Mouse (Mus musculus) forebrain, embryonic 15.5 days (tissue): ENCODE data around the gene Atp6v1e2. TPM values are rescaled to one million over a fixed set of nuclear protein-coding genes. Genes with fewer than 3 reads are reported as not detected.

Source experiments
- ATAC-seq: fragments of 200-750 bp; cut with Nextera tagmentation; replicated peaks from 2 replicates; pipeline ENCODE4 v1.8.0; 2017; ENCODE audit warnings: mild to moderate bottlenecking, moderate TSS enrichment, moderate library complexity
- H3K27ac ChIP-seq: fragments of 300-500 bp; sonication (generic); replicated peaks from 2 replicates; pipeline ENCODE4 v1.5.1; 2015; ENCODE audit warnings: mild to moderate bottlenecking, inconsistent platforms
- H3K27me3 ChIP-seq: fragments of 300-500 bp; sonication (generic); 2 replicates; pipeline ENCODE4 v1.6.1; 2015; ENCODE audit warnings: inconsistent platforms
- H3K36me3 ChIP-seq: fragments of 300-500 bp; sonication (generic); 2 replicates; pipeline ENCODE4 v1.6.1; 2015; ENCODE audit warnings: mild to moderate bottlenecking, inconsistent platforms
- H3K4me1 ChIP-seq: fragments of 300-500 bp; sonication (generic); 2 replicates; pipeline ENCODE4 v1.6.1; 2015; ENCODE audit warnings: inconsistent platforms
- H3K4me2 ChIP-seq: fragments of 300-500 bp; sonication (generic); replicated peaks from 2 replicates; pipeline ENCODE4 v1.6.1; 2015; ENCODE audit warnings: mild to moderate bottlenecking, inconsistent platforms
- H3K4me3 ChIP-seq: fragments of 300-500 bp; sonication (generic); 2 replicates; pipeline ENCODE4 v1.5.1; 2015; ENCODE audit warnings: mild to moderate bottlenecking, inconsistent platforms
- H3K9ac ChIP-seq: fragments of 300-500 bp; sonication (generic); replicated peaks from 2 replicates; pipeline ENCODE4 v1.6.1; 2015; ENCODE audit warnings: mild to moderate bottlenecking, inconsistent platforms
- H3K9me3 ChIP-seq: fragments of 300-500 bp; sonication (generic); 2 replicates; pipeline ENCODE4 v1.6.1; 2016; ENCODE audit warnings: inconsistent platforms
- WGBS: fragments of 180-500 bp; shearing (Covaris S2); methylation state at CpG from one replicate; pipeline ENCODE4 v1.1.7; 2015; ENCODE audit warnings: mixed read lengths; 5-methylcytosine and 5-hydroxymethylcytosine counted together
- polyA plus RNA-seq: library from polyadenylated mRNA; unstranded; fragments of >200 nt; fragmentation: Nextera tagmentation; extraction: Ambion mirVana; gene quantifications from 2 replicates; pipeline ENCODE4 v1.2.1, GENCODE M21; 2015

Gene Atp6v1e2
- polyA plus RNA-seq, result 0.19 TPM in 1 of 2 replicates, not detected in the other

- H3K36me3 ChIP-seq, result no peaks in the 10 kb centered on the region
- WGBS, result 49% methylated on average over 28 of the region's 28 CpGs
- H3K4me3 ChIP-seq, result no peak within 1 kb of the TSS
- no peak within 1 kb of the TSS for H3K4me2 ChIP-seq
- H3K27me3 ChIP-seq, result no peaks in the 10 kb centered on the region
- H3K27ac ChIP-seq, result peak within 1 kb of the TSS; percentile 71
- no peak within 1 kb of the TSS for H3K9ac ChIP-seq
- H3K4me1 ChIP-seq, result peaks cover 12% of the 10 kb centered on the region
- peak; percentile 95 for ATAC-seq
- H3K9me3 ChIP-seq, result no peaks in the 10 kb centered on the region
These were observed at the start of gene Atp6v1e2 for GRCm38 (mm10) chr17:86947840-86948796. Gene Atp6v1e2, minus strand, starts transcription at chr17:86947897.

GRCm38 (mm10) chr17:86997323-86997722 is 49.6 kb upstream of the Atp6v1e2 start:
- 89% methylated on average over 6 of the region's 6 CpGs for WGBS
- H3K9ac ChIP-seq, result no peak overlapping the region

GRCm38 (mm10) chr17:86991306-86991705 is 43.6 kb upstream of the Atp6v1e2 start:
- Histone ChIP-seq H3K9me3 (no peaks in the 10 kb centered on the region), H3K9ac (no peak overlapping the region), H3K4me2 (no peak overlapping the region), H3K27ac (no peak overlapping the region), H3K27me3 (no peaks in the 10 kb centered on the region), H3K36me3 (no peaks in the 10 kb centered on the region), H3K4me3 (no peak overlapping the region), H3K4me1 (peaks cover 10% of the 10 kb centered on the region)
- no peak for ATAC-seq
- 87% methylated on average over 8 of the region's 8 CpGs for WGBS

More at GRCm38 (mm10) chr17:86997323-86997722, 49.6 kb upstream of the Atp6v1e2 start:
- Histone ChIP-seq H3K27ac (no peak overlapping the region), H3K4me3 (no peak overlapping the region), H3K27me3 (no peaks in the 10 kb centered on the region), H3K36me3 (no peaks in the 10 kb centered on the region), H3K4me2 (no peak overlapping the region), H3K9me3 (no peaks in the 10 kb centered on the region), H3K4me1 (no peaks in the 10 kb centered on the region)
- no peak for ATAC-seq

DNA sequence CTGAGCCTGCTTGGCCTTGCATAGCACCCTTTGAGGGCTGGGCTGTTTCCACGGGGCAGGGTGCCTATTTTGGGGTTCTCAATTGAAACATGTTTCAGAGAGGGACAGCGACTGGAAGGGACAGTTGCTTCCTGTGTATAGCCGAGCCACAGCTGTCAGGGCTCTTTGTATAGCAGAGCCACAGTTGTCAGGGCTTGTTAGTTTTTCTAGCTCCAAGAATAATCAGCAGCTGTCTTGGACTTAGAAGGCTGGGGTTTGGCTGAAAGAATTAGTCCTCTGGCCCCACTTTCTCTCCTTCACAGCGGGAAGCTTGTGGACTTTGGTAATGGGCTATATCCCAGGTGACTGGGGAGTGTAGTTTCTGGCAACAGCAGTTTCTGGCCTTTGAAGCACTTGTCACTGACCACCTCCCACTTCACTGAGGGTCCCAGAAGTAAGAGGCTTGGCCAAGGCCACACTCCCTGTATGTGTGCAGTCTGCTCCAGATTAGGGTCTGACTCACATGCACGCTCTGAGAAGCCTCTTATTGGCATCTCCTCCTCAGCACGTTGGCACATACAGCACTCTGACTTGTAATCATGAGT is 41.0 kb upstream of the Atp6v1e2 start:
- no peaks in the 10 kb centered on the region for H3K9me3 ChIP-seq
- no peak overlapping the region for H3K4me2 ChIP-seq
- H3K9ac ChIP-seq, result no peak overlapping the region
- peaks cover 15% of the 10 kb centered on the region for H3K4me1 ChIP-seq
- H3K4me3 ChIP-seq, result no peak overlapping the region
- H3K27ac ChIP-seq, result no peak overlapping the region
- whole genome bisulfite sequencing, result 46% methylated on average over 6 of the region's 6 CpGs
- peak; percentile 29; the same call in 1 of the 2 replicates for ATAC-seq
- H3K27me3 ChIP-seq, result no peaks in the 10 kb centered on the region
- no peaks in the 10 kb centered on the region for H3K36me3 ChIP-seq

DNA sequence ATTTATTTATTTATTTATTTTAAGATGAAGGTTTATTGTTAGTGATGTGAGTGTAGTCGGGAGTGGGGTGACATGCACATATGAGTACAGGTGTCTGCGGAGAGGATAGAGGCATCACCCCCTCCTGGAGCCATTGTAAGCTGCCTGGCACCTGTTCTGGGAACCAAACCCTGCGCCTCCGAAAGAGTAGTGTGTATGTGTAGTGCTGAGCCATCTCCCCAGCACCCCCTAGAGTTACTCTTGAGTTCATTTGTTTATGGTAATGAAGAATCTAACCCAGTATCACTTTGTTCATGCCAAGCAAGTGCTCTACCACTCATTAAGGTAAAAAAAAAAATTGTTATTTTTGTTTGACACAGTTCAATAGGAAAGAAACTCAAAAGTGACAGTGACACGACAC is 40.5 kb upstream of the Atp6v1e2 start:
- no peak for ATAC-seq
- peaks cover 15% of the 10 kb centered on the region for H3K4me1 ChIP-seq
- WGBS, result 76% methylated on average over 5 of the region's 5 CpGs
- no peak overlapping the region for H3K4me2 ChIP-seq
- H3K27ac ChIP-seq, result no peak overlapping the region
- H3K36me3 ChIP-seq, result no peaks in the 10 kb centered on the region
- no peaks in the 10 kb centered on the region for H3K9me3 ChIP-seq
- no peak overlapping the region for H3K9ac ChIP-seq
- no peak overlapping the region for H3K4me3 ChIP-seq
- no peaks in the 10 kb centered on the region for H3K27me3 ChIP-seq

DNA sequence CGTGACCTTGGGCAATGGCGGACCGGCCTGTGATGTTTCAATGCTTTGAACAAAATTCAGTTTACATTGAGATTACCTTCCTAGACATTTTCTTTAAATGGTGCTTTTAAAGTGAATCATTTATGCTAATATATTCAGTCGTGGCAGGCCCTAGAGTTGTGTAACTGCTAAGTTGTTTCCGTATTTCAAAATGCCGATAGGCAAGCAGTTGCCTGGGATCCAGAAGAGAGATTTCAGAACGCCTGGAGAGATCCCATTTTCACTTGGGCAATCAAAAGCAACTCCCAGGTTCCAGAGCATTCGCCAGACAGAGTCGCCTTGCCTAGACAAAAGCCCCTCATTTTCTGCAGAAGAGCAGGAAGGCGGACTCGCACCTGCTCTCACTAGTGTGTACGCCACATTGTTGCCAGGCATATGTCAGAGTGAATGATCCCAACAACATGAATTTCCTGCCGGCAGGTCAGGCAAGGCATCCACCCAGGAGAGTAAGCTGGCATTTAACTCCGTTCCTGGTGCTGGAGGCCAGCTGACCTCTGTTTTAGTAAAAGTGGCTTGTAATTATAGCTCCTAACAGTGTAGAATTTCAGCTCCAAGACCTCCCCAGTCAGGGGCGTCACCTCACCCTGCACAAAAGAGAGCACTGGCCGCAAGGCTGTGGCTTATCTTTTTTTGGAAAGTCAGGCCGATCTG is 38.9 kb upstream of the Atp6v1e2 start:
- peak overlapping the region; percentile 1; the same call in 1 of the 2 replicates for H3K9ac ChIP-seq
- no peaks in the 10 kb centered on the region for H3K27me3 ChIP-seq
- no peaks in the 10 kb centered on the region for H3K9me3 ChIP-seq
- H3K27ac ChIP-seq, result peak overlapping the region; percentile 45; the same call in 1 of the 2 replicates
- H3K4me2 ChIP-seq, result no peak overlapping the region
- peak; percentile 21; the same call in 1 of the 2 replicates for ATAC-seq
- H3K36me3 ChIP-seq, result no peaks in the 10 kb centered on the region
- no peak overlapping the region for H3K4me3 ChIP-seq
- peaks cover 15% of the 10 kb centered on the region for H3K4me1 ChIP-seq
- WGBS, result 30% methylated on average over 17 of the region's 17 CpGs

GRCm38 (mm10) chr17:86982497-86982896 is 34.8 kb upstream of the Atp6v1e2 start:
- WGBS, result 81% methylated on average over 9 of the region's 9 CpGs
- no peak for ATAC-seq
- H3K9ac ChIP-seq, result no peak overlapping the region
- no peak overlapping the region for H3K4me3 ChIP-seq
- no peaks in the 10 kb centered on the region for H3K9me3 ChIP-seq
- H3K4me1 ChIP-seq, result peaks cover 15% of the 10 kb centered on the region
- no peaks in the 10 kb centered on the region for H3K27me3 ChIP-seq
- no peaks in the 10 kb centered on the region for H3K36me3 ChIP-seq
- no peak overlapping the region for H3K27ac ChIP-seq
- no peak overlapping the region for H3K4me2 ChIP-seq

GRCm38 (mm10) chr17:86981701-86982100 is 34.0 kb upstream of the Atp6v1e2 start:
- Histone ChIP-seq H3K27me3 (no peaks in the 10 kb centered on the region), H3K27ac (no peak overlapping the region), H3K4me1 (peaks cover 9% of the 10 kb centered on the region), H3K36me3 (no peaks in the 10 kb centered on the region), H3K9me3 (no peaks in the 10 kb centered on the region), H3K4me3 (no peak overlapping the region), H3K4me2 (no peak overlapping the region), H3K9ac (no peak overlapping the region)
- WGBS, result 100% methylated on average over 2 of the region's 2 CpGs
- no peak for ATAC-seq

DNA sequence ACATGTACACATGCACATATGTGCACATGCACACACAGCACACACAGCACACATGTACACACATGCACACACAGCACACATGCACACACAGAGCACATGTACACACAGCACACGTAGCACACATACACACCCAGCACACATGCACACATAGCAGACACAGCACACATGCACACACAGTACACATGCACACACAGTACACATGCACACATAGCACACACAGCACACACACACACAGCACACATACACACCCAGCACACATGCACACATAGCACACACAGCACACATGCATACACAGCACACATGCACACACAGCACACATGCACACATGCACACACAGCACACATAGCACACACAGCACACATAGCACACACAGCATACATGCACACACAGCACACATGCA is 33.5 kb upstream of the Atp6v1e2 start:
- no peak for ATAC-seq
- Histone ChIP-seq H3K4me3 (no peak overlapping the region), H3K4me2 (no peak overlapping the region), H3K4me1 (peaks cover 4% of the 10 kb centered on the region), H3K9me3 (no peaks in the 10 kb centered on the region), H3K36me3 (no peaks in the 10 kb centered on the region), H3K27me3 (no peaks in the 10 kb centered on the region), H3K27ac (no peak overlapping the region), H3K9ac (no peak overlapping the region)
- WGBS, result 100% methylated on average over 1 of the region's 1 CpGs

DNA sequence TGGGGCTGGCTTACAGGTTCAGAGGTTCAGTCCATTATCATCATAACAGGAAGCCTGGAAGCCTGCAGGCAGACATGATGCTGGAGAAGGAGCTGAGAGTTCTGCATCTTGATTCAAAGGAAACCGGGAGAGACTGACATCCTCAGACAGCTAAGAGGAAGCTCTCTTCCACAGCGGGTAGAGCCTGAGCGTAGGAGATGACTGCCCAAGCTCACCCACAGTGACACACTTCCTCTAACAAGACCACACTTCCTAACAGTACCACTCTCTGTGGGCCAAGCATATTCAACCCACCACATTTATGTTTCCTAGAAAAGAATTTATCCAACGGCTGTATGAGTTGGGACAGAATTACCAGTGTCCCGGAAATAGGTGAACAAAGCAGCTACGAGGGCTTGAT is 30.8 kb upstream of the Atp6v1e2 start:
- 93% methylated on average over 6 of the region's 6 CpGs for WGBS
- Histone ChIP-seq H3K36me3 (no peaks in the 10 kb centered on the region), H3K4me2 (no peak overlapping the region), H3K27me3 (no peaks in the 10 kb centered on the region), H3K9me3 (no peaks in the 10 kb centered on the region), H3K27ac (no peak overlapping the region), H3K9ac (no peak overlapping the region), H3K4me1 (no peaks in the 10 kb centered on the region), H3K4me3 (no peak overlapping the region)
- no peak for ATAC-seq

GRCm38 (mm10) chr17:86976387-86976786 is 28.7 kb upstream of the Atp6v1e2 start:
- Histone ChIP-seq H3K9ac (no peak overlapping the region), H3K4me1 (no peaks in the 10 kb centered on the region; the same call in 1 of the 2 replicates), H3K4me2 (no peak overlapping the region), H3K27me3 (no peaks in the 10 kb centered on the region), H3K36me3 (no peaks in the 10 kb centered on the region), H3K27ac (no peak overlapping the region), H3K4me3 (no peak overlapping the region), H3K9me3 (no peaks in the 10 kb centered on the region)
- no peak for ATAC-seq
- WGBS, result 81% methylated on average over 10 of the region's 10 CpGs

DNA sequence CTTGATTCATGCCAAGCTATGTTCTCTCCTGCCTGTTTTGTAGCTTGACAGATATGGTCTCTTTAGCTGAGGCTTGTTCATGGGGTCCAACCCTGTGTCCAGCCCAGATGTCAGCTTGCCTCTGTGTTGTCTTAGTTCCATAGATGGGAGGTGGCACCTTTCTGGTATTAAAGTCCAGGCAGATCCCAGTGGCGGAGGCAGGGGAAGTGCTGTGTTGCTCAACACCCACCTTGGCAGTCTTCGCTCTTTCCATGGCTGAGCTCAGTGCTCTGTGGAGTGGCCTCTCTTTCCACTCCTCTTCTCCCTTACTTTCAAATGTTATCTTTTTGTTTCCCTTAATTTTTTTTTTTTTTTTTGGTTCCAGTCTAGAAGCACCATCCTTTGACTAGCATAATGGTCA is 25.4 kb upstream of the Atp6v1e2 start:
- H3K36me3 ChIP-seq, result no peaks in the 10 kb centered on the region
- no peaks in the 10 kb centered on the region; the same call in 1 of the 2 replicates for H3K4me1 ChIP-seq
- H3K9ac ChIP-seq, result no peak overlapping the region
- no peak for ATAC-seq
- WGBS, result 99% methylated on average over 2 of the region's 2 CpGs
- H3K4me2 ChIP-seq, result no peak overlapping the region
- no peaks in the 10 kb centered on the region for H3K27me3 ChIP-seq
- no peak overlapping the region for H3K27ac ChIP-seq
- no peaks in the 10 kb centered on the region for H3K9me3 ChIP-seq
- H3K4me3 ChIP-seq, result no peak overlapping the region
